Mouse (Mus musculus): ENCODE measurements around the gene Fyttd1. TPM values are rescaled to one million over a fixed set of nuclear protein-coding genes. Genes with fewer than 3 reads are reported as not detected.

Gene Fyttd1
- polyA plus RNA-seq, 1 experiment from 2014 or later, result 164 TPM

DNA sequence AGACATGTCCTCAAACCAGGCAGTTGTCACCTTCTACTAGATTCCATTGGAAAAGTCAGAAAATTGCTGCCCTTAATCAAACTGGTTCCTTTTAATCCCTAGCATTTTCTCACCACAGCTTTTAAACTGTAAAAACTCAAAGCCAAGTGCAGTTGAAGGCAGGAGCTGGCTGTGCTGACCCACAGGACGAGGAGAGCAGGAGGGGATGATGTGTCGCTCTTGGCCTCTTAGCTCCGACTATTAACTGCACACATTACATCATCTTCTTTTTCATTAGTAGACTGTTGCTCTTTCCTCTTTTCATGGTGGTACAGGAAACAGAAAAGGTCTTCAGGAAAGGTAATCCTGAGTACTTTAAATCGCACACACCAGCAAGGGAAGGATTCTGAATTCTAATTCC is 18.9 kb upstream of the Fyttd1 start:
- Histone ChIP-seq H3K4me1 (ENCODE audit: control insufficient read depth, insufficient read depth, low read length) (peaks cover 36% of the 10 kb centered on the region), H3K9me3 (replicated peaks; ENCODE audit: control insufficient read depth, low read length) (no peaks in the 10 kb centered on the region), H3K36me3 (ENCODE audit: control insufficient read depth, insufficient read depth, low read length) (no peaks in the 10 kb centered on the region; the same call in 1 of the 2 replicates), H3K4me3 (ENCODE audit: low read depth, low read length) (no peak overlapping the region), H3K27ac (ENCODE audit: low read depth, low read length) (peak overlapping the region; percentile 92), H3K27me3 (ENCODE audit: control insufficient read depth, insufficient read depth, low read length) (no peaks in the 10 kb centered on the region), H3K4me2 (peak overlapping the region; percentile 7), H3K9ac (ENCODE audit: low read depth, low read length) (peak overlapping the region; percentile 49; the same call in 1 of the 2 replicates)
- WGBS (ENCODE audit: insufficient replicate concordance), result 43% methylated on average over 4 of the region's 4 CpGs
- ATAC-seq (replicated peaks; ENCODE audit: insufficient number of reproducible peaks, low FRiP score, low TSS enrichment), result no peak

DNA sequence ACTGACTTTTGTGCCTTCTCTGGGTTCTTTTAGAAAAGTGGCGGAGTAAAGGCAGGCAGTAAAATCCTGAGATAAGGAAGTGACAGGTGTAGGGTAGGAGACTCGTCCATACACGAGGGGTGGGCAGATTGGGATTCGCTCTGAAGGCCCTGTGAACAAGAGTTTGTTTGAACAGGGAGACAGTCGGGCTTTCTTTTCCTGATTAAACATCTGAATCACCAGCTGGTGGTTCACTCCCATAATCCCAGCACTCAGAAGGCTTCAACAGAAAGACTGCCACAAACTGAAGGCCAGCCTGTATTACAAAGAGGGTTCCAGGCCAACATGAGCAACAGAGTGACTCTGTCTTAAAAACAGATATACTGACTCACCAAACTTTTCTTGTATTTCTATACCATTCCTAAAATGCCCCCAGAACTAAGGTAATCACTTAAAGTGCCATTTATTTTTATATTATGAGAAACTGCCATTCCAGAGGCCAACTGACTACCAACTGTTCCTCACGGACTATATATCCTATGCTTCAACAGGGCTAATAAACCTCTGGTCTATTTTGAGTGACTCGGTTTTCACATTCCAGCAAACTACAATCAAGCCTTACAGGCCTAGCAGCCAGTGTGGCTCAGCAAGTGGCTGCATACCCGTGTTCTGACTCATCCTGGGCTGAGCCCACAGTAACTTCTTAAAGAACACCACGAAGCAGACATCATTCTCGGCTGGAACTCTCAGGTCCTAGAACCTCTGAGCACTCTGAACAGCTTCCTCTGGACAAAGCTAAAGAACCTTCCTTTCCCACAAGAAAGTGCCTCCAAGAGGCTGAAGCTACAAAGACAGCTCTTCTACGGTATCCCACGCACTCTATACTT is 18.3 kb upstream of the Fyttd1 start:
- peaks cover 29% of the 10 kb centered on the region for H3K4me1 ChIP-seq (ENCODE audit: control insufficient read depth, insufficient read depth, low read length)
- H3K4me3 ChIP-seq (ENCODE audit: low read depth, low read length), result no peak overlapping the region
- H3K27ac ChIP-seq (ENCODE audit: low read depth, low read length), result peak overlapping the region; percentile 92
- peak overlapping the region; percentile 7 for H3K4me2 ChIP-seq
- no peaks in the 10 kb centered on the region for H3K9me3 ChIP-seq (replicated peaks; ENCODE audit: control insufficient read depth, low read length)
- peak overlapping the region; percentile 49; the same call in 1 of the 2 replicates for H3K9ac ChIP-seq (ENCODE audit: low read depth, low read length)
- 38% methylated on average over 12 of the region's 12 CpGs for WGBS (ENCODE audit: insufficient replicate concordance)
- H3K27me3 ChIP-seq (ENCODE audit: control insufficient read depth, insufficient read depth, low read length), result no peaks in the 10 kb centered on the region
- ATAC-seq (replicated peaks; ENCODE audit: insufficient number of reproducible peaks, low FRiP score, low TSS enrichment), result 0 out of 2 replicates have a peak, but pooled peaks have one; percentile 58
- no peaks in the 10 kb centered on the region; the same call in 1 of the 2 replicates for H3K36me3 ChIP-seq (ENCODE audit: control insufficient read depth, insufficient read depth, low read length)

DNA sequence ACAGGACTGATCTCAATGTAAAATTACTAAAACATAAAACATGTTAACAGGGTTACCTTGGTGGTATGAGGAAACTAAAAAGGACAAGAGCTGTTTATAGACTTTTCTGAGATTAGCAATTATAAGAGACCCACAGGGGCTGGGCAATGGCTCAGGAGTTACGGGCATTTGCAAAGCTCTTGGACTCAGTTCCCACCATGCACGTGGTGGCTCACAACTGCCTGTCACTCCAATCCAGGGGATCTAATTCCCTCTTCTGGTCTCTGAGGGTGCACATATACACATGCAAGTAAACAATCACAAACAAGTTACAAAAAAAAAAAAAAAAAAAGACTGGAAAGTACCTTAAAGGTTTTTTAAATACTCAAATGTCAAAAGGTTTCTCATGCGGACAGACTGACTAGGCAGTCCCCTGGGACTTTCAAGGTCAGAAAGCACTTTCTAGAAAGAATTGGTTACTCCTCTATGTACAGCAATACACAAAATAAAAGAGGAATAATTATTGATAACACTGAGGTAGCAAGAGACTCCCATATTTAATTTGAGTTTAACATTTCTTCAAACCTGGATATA is 15.4 kb upstream of the Fyttd1 start:
- Histone ChIP-seq H3K9me3 (replicated peaks; ENCODE audit: control insufficient read depth, low read length) (no peaks in the 10 kb centered on the region), H3K9ac (ENCODE audit: low read depth, low read length) (no peak overlapping the region), H3K36me3 (ENCODE audit: control insufficient read depth, insufficient read depth, low read length) (no peaks in the 10 kb centered on the region), H3K27ac (ENCODE audit: low read depth, low read length) (no peak overlapping the region), H3K4me2 (no peak overlapping the region), H3K27me3 (ENCODE audit: control insufficient read depth, insufficient read depth, low read length) (no peaks in the 10 kb centered on the region), H3K4me3 (ENCODE audit: low read depth, low read length) (no peak overlapping the region), H3K4me1 (ENCODE audit: control insufficient read depth, insufficient read depth, low read length) (peaks cover 21% of the 10 kb centered on the region)
- WGBS (ENCODE audit: insufficient replicate concordance), result 86% methylated on average over 3 of the region's 3 CpGs
- no peak for ATAC-seq (replicated peaks; ENCODE audit: insufficient number of reproducible peaks, low FRiP score, low TSS enrichment)

DNA sequence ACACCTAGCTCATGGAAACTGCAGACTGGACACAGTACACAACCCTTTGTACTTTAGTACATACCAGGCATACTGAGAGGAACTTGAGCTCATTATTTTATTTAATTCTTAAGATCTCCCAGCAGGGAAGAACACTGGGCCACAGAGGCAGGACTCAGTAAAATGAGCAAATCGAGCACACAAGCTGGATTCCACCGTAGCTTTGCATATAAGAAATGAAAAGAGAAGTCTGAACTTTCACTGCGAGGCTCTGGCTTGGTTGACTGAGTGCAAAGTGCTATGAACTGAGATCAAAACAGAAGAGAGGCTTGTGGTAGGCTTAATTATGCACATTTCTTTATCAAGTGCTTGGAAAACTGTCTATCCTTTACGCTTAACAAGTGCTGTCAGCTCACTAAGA is 11.9 kb upstream of the Fyttd1 start:
- Histone ChIP-seq H3K9me3 (replicated peaks; ENCODE audit: control insufficient read depth, low read length) (no peaks in the 10 kb centered on the region), H3K4me1 (ENCODE audit: control insufficient read depth, insufficient read depth, low read length) (peaks cover 6% of the 10 kb centered on the region), H3K4me2 (no peak overlapping the region), H3K4me3 (ENCODE audit: low read depth, low read length) (no peak overlapping the region), H3K27ac (ENCODE audit: low read depth, low read length) (no peak overlapping the region), H3K27me3 (ENCODE audit: control insufficient read depth, insufficient read depth, low read length) (no peaks in the 10 kb centered on the region), H3K9ac (ENCODE audit: low read depth, low read length) (no peak overlapping the region), H3K36me3 (ENCODE audit: control insufficient read depth, insufficient read depth, low read length) (no peaks in the 10 kb centered on the region)
- WGBS (ENCODE audit: insufficient replicate concordance), result 86% methylated on average over 4 of the region's 4 CpGs
- no peak for ATAC-seq (replicated peaks; ENCODE audit: insufficient number of reproducible peaks, low FRiP score, low TSS enrichment)

DNA sequence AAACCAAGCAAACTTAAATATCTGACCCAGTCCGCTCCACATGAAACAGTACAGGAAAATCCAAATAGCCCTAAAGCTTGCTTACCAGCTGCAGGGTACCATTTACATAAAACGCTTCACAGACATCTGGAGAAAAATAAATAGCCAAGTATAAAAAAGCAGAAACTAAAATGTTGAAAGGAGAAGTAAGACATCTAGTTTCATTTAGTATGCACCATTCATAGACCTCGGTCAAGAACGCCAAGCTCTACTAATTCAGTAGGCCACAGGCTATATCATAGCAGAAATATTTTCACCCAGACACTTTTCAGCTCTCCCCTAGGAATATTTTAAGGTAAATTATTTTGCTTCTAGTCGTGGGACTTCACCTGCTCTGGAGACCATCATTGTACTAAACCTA is 10.6 kb upstream of the Fyttd1 start:
- 86% methylated on average over 5 of the region's 5 CpGs for whole genome bisulfite sequencing (ENCODE audit: insufficient replicate concordance)
- Histone ChIP-seq H3K9ac (ENCODE audit: low read depth, low read length) (no peak overlapping the region), H3K27me3 (ENCODE audit: control insufficient read depth, insufficient read depth, low read length) (no peaks in the 10 kb centered on the region), H3K36me3 (ENCODE audit: control insufficient read depth, insufficient read depth, low read length) (no peaks in the 10 kb centered on the region), H3K9me3 (replicated peaks; ENCODE audit: control insufficient read depth, low read length) (no peaks in the 10 kb centered on the region), H3K4me2 (peak overlapping the region; percentile 75), H3K4me1 (ENCODE audit: control insufficient read depth, insufficient read depth, low read length) (peaks cover 6% of the 10 kb centered on the region), H3K4me3 (ENCODE audit: low read depth, low read length) (peak overlapping the region; percentile 77), H3K27ac (ENCODE audit: low read depth, low read length) (no peak overlapping the region; the same call in 1 of the 2 replicates)
- no peak for ATAC-seq (replicated peaks; ENCODE audit: insufficient number of reproducible peaks, low FRiP score, low TSS enrichment)

DNA sequence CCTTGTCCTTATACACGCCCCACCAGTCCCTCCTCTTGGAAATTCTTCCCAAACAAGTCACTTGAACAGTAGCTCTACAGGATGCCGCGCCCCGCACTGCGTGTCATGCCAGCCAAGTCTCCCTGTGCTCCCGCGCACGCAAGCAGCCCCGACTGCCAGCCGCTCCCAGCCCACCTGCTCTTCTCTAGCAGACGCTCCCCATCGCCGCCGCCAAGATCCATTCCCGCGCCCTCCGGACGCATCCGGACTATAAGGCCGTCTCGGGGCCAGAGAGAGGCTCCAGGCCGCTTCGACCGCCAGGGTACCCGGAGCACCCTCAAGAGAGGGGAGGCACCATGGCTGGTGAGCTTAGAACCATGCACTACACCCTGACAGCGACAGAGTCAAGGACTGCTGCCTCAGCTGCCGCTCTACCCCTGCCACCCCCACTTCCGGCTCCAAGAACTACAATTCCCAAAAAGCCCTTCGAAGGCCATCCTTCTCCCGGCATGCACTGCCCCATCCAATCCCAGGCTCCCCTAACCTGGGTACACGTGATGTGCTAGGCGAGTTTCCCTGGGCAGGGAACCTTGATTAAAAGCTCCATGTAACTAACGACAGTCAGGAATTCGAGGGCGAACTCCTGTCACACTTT is 9.3 kb upstream of the Fyttd1 start:
- Histone ChIP-seq H3K27me3 (ENCODE audit: control insufficient read depth, insufficient read depth, low read length) (no peaks in the 10 kb centered on the region), H3K4me2 (peak overlapping the region; percentile 75), H3K27ac (ENCODE audit: low read depth, low read length) (peak overlapping the region; percentile 58), H3K9ac (ENCODE audit: low read depth, low read length) (peak overlapping the region; percentile 69), H3K4me1 (ENCODE audit: control insufficient read depth, insufficient read depth, low read length) (peaks cover 6% of the 10 kb centered on the region), H3K9me3 (replicated peaks; ENCODE audit: control insufficient read depth, low read length) (no peaks in the 10 kb centered on the region), H3K36me3 (ENCODE audit: control insufficient read depth, insufficient read depth, low read length) (no peaks in the 10 kb centered on the region), H3K4me3 (ENCODE audit: low read depth, low read length) (peak overlapping the region; percentile 77)
- WGBS (ENCODE audit: insufficient replicate concordance), result under 1% methylated on average over 35 of the region's 35 CpGs
- peak; percentile 93 for ATAC-seq (replicated peaks; ENCODE audit: insufficient number of reproducible peaks, low FRiP score, low TSS enrichment)

DNA sequence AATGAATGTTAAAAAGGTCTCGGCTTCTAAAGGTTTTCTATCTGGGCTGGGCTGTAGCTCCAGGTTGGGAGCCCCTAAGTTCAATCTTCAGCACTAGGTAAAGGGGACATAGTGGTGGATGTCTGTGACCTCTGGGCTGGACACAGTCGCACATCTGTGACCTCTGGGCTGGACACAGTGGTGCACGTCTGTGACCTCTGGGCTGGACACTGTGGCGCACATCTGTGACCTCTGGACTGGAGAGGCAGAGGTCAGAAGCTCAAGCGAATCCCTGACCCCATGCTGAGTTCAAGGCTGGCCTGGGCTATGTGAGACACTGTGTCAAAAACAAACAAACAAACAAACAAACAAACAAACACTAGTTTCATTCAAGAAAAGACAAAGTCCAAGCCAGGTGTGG is 7.1 kb upstream of the Fyttd1 start:
- no peaks in the 10 kb centered on the region for H3K27me3 ChIP-seq (ENCODE audit: control insufficient read depth, insufficient read depth, low read length)
- no peaks in the 10 kb centered on the region for H3K9me3 ChIP-seq (replicated peaks; ENCODE audit: control insufficient read depth, low read length)
- peaks cover 6% of the 10 kb centered on the region for H3K4me1 ChIP-seq (ENCODE audit: control insufficient read depth, insufficient read depth, low read length)
- no peak overlapping the region for H3K4me2 ChIP-seq
- 61% methylated on average over 5 of the region's 5 CpGs for WGBS (ENCODE audit: insufficient replicate concordance)
- no peak overlapping the region for H3K27ac ChIP-seq (ENCODE audit: low read depth, low read length)
- no peak overlapping the region for H3K4me3 ChIP-seq (ENCODE audit: low read depth, low read length)
- ATAC-seq (replicated peaks; ENCODE audit: insufficient number of reproducible peaks, low FRiP score, low TSS enrichment), result no peak
- H3K36me3 ChIP-seq (ENCODE audit: control insufficient read depth, insufficient read depth, low read length), result no peaks in the 10 kb centered on the region
- H3K9ac ChIP-seq (ENCODE audit: low read depth, low read length), result no peak overlapping the region

DNA sequence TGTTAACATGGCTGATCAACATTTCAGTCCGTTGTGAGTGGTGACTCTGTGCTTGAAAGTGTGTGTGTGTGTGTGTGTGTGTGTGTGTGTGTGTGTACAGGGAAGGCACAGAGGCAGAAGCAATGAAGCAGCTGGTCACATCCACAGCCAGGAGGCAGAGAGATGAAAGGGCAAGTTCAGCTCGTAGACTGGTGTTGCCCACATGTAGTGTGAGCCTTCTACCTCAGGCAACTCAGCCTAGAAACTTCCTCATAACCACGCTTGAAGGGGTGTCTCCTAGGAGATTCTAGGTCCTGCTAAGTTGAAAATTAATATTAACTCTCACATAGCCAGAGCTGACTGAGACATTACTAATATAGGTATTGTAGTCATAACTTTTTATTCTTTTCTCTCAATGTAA is 3.9 kb upstream of the Fyttd1 start:
- no peaks in the 10 kb centered on the region for H3K9me3 ChIP-seq (replicated peaks; ENCODE audit: control insufficient read depth, low read length)
- no peak overlapping the region for H3K9ac ChIP-seq (ENCODE audit: low read depth, low read length)
- H3K27ac ChIP-seq (ENCODE audit: low read depth, low read length), result no peak overlapping the region
- H3K4me1 ChIP-seq (ENCODE audit: control insufficient read depth, insufficient read depth, low read length), result no peaks in the 10 kb centered on the region
- H3K36me3 ChIP-seq (ENCODE audit: control insufficient read depth, insufficient read depth, low read length), result no peaks in the 10 kb centered on the region
- no peak overlapping the region for H3K4me3 ChIP-seq (ENCODE audit: low read depth, low read length)
- no peak overlapping the region for H3K4me2 ChIP-seq
- 56% methylated on average over 3 of the region's 3 CpGs for WGBS (ENCODE audit: insufficient replicate concordance)
- H3K27me3 ChIP-seq (ENCODE audit: control insufficient read depth, insufficient read depth, low read length), result no peaks in the 10 kb centered on the region
- ATAC-seq (replicated peaks; ENCODE audit: insufficient number of reproducible peaks, low FRiP score, low TSS enrichment), result no peak
